Mouse (Mus musculus): ENCODE results near the gene Plch2. TPM values are rescaled to one million over a fixed set of nuclear protein-coding genes. Genes with fewer than 3 reads are reported as not detected.

Gene Plch2
- total and polyA plus RNA-seq, 3 experiments: 0.85 to 1.1 TPM; not detected in 1

DNA sequence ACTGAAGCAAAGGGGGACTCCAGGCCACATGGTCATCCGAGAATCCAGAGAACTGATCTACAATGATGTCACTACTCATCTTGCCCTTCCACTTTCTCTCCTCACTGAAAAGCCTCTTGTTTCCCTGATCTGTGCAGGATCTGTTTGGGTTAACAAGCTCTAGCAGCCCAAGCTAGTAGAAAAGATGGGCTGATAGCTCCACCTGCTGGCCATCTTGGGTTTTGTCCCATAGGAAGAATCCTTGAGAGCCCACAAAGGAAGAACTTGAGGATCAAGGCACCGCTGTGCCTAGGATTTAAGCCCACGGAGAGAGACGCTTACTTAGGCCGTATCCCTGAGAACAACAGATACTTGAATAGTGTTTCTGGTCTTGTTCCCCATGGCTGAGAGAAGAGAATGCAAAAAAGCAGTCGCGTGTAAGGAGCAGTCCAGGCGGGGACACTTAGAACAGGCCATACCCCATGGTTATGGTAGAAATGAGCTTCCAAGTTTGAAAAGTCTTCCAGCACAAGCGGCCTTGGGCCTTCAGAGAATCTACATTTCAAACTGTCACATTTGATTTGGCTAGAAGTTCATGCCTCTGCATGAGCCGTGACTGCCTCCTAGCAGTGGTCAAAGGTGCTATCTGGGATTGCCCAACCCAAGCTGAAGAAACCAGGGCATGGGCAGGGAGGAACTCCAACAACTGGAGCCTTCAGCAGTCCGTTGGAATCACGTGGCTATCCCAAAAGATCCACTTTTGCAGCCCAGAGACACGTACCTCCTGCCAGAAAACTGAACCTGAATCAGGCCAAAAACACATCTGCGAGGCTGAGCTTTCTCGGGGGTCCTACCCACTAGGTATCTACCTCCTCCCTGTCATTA is 9.6 kb upstream of the Plch2 start (continued):
- no peak for TF ChIP-seq TCF12 (IDR thresholded peaks at IDR 0.05; ENCODE audit: low read depth, low read length)
- no peak for TF ChIP-seq POLR2AphosphoS2 (IDR thresholded peaks at IDR 0.05; ENCODE audit: low read length)
- no peak for TF ChIP-seq NELFE (IDR thresholded peaks at IDR 0.05; ENCODE audit: low read depth, low read length)
- no peak for TF ChIP-seq POLR2AphosphoS5 (IDR thresholded peaks at IDR 0.05; ENCODE audit: borderline replicate concordance, low read depth, low read length)
- TF ChIP-seq ZC3H11A (IDR thresholded peaks at IDR 0.05; ENCODE audit: low read depth, low read length): peak; percentile 88
- no peak for TF ChIP-seq ZKSCAN1 (IDR thresholded peaks at IDR 0.05; ENCODE audit: low read depth, low read length)
- no peak for TF ChIP-seq KAT2A (conservative IDR thresholded peaks at IDR 0.05; ENCODE audit: low read depth, low read length)
- TF ChIP-seq GABPA (IDR thresholded peaks at IDR 0.05; ENCODE audit: low read depth, low read length): no peak
- no peak for TF ChIP-seq MAFK (IDR thresholded peaks at IDR 0.05; ENCODE audit: borderline replicate concordance, low read depth, low read length)

DNA sequence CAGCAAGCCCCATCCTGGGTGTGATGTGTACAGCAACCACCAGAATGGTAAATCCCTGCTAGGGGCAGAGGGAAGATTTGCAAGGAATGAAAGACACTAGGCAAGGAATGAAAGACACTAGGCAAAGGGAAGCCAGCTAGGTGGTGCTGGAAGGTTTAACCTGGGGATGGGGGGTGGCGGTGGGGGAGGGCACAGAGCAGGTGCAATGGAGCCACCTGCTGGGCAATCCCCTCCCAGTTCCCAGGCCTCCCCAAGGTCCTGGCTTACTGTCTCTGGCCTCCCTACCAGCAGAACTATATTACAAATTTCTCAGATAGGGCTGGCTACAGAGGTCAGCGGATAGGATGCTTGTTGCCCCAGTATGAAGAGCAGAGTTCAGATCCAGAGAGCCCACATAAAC is 7.9 kb upstream of the Plch2 start:
- peaks cover 0 to 3% of the 10 kb centered on the region in 2 experiments; a peak in 1 of 4 replicates for H3K27me3 ChIP-seq (ENCODE audit: control insufficient read depth in 1 of 2, insufficient read depth in 2 of 2, low read length in 2 of 2)
- no peaks in the 10 kb centered on the region for H3K9me3 ChIP-seq (replicated peaks; ENCODE audit: insufficient read depth, low read length)
- peaks cover 0 to 8% of the 10 kb centered on the region in 2 experiments; a peak in 1 of 4 replicates for H3K4me1 ChIP-seq (ENCODE audit: control insufficient read depth in 1 of 2, insufficient read depth in 2 of 2, low read length in 2 of 2)
- TF ChIP-seq SMC3 (IDR thresholded peaks at IDR 0.05; ENCODE audit: low read depth, low read length) (peak; percentile 52), CTCF (IDR thresholded peaks at IDR 0.05 in 2 of 3, conservative IDR thresholded peaks at IDR 0.05 in 1 of 3; ENCODE audit: control insufficient read depth in 1 of 3, insufficient read depth in 1 of 3, low read depth in 2 of 3, low read length in 3 of 3, poor library complexity in 1 of 3, severe bottlenecking in 1 of 3) (peak in 2 of 3 experiments; percentile 34 to 39; a peak in 3 of 6 replicates), ZMIZ1 (IDR thresholded peaks at IDR 0.05; ENCODE audit: low read depth, low read length) (no peak), ZC3H11A (IDR thresholded peaks at IDR 0.05; ENCODE audit: low read depth, low read length) (peak; percentile 21; the same call in 1 of the 2 replicates), MAZ (IDR thresholded peaks at IDR 0.05; ENCODE audit: low read depth, low read length) (no peak), RAD21 (IDR thresholded peaks at IDR 0.05; ENCODE audit: low read depth, low read length) (peak; percentile 11)
- no peak overlapping the region for H3K9ac ChIP-seq (ENCODE audit: control insufficient read depth, low read depth, low read length, poor library complexity, severe bottlenecking)
- no peak for DNase-seq (ENCODE audit: low read depth, low spot score)
- H3K79me2 ChIP-seq (ENCODE audit: control insufficient read depth, insufficient read depth, low read length, poor library complexity): peaks cover 9% of the 10 kb centered on the region
- H3K4me3 ChIP-seq (ENCODE audit: control insufficient read depth in 1 of 2, insufficient read depth in 1 of 2, low read depth in 2 of 2, low read length in 2 of 2): no peak overlapping the region
- no peak overlapping the region for H3K27ac ChIP-seq (ENCODE audit: control insufficient read depth, low read depth, low read length)
- H3K36me3 ChIP-seq (ENCODE audit: control insufficient read depth in 1 of 2, insufficient read depth in 2 of 2, low read length in 2 of 2): peaks cover 0 to 5% of the 10 kb centered on the region in 2 experiments; a peak in 2 of 4 replicates

DNA sequence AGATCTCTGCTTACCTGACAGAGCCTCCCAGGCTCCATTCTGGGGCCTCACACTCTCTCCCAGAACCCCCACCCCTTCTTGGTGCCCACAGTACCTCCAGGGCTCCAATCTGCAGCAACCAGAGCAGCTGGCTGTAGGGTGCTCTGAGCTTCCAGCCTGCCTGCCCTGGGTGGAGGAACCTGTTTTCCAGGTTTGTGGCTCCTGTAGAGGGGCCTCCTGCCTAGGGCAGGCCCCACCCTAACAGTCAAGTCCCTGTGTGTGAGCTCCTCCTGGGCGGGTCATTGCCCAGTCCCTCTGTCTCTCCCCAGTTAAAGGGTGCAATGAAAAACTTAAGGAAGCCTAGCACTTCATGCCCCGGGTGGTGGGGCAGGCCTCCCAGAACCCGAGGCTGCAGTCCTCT is 7.3 kb upstream of the Plch2 start:
- Histone ChIP-seq H3K9me3 (replicated peaks; ENCODE audit: insufficient read depth, low read length) (no peaks in the 10 kb centered on the region), H3K27ac (ENCODE audit: control insufficient read depth, low read depth, low read length) (no peak overlapping the region), H3K4me1 (ENCODE audit: control insufficient read depth in 1 of 2, insufficient read depth in 2 of 2, low read length in 2 of 2) (peaks cover 0 to 8% of the 10 kb centered on the region in 2 experiments; a peak in 1 of 4 replicates), H3K36me3 (ENCODE audit: control insufficient read depth in 1 of 2, insufficient read depth in 2 of 2, low read length in 2 of 2) (peaks cover 0 to 5% of the 10 kb centered on the region in 2 experiments; a peak in 2 of 4 replicates), H3K9ac (ENCODE audit: control insufficient read depth, low read depth, low read length, poor library complexity, severe bottlenecking) (no peak overlapping the region), H3K27me3 (ENCODE audit: control insufficient read depth in 1 of 2, insufficient read depth in 2 of 2, low read length in 2 of 2) (peaks cover 0 to 3% of the 10 kb centered on the region in 2 experiments; a peak in 1 of 4 replicates), H3K79me2 (ENCODE audit: control insufficient read depth, insufficient read depth, low read length, poor library complexity) (peaks cover 9% of the 10 kb centered on the region), H3K4me3 (ENCODE audit: control insufficient read depth in 1 of 2, insufficient read depth in 1 of 2, low read depth in 2 of 2, low read length in 2 of 2) (no peak overlapping the region)
- DNase-seq (ENCODE audit: low read depth, low spot score): no peak
- no peak for TF ChIP-seq CHD2 (IDR thresholded peaks at IDR 0.05; ENCODE audit: low read length)
- TF ChIP-seq NRF1 (IDR thresholded peaks at IDR 0.05; ENCODE audit: insufficient read depth, low read depth, low read length, poor library complexity, severe bottlenecking): no peak
- no peak for TF ChIP-seq USF1 (IDR thresholded peaks at IDR 0.05; ENCODE audit: low read depth, low read length)
- TF ChIP-seq ELF1 (IDR thresholded peaks at IDR 0.05; ENCODE audit: low read depth, low read length): no peak
- TF ChIP-seq ZC3H11A (IDR thresholded peaks at IDR 0.05; ENCODE audit: low read depth, low read length): no peak
- TF ChIP-seq ZNF384 (IDR thresholded peaks at IDR 0.05; ENCODE audit: low read depth, low read length): no peak
- TF ChIP-seq MEF2A (IDR thresholded peaks at IDR 0.05; ENCODE audit: extremely low read depth, insufficient replicate concordance, low read depth, low read length, poor library complexity, severe bottlenecking): no peak
- TF ChIP-seq EP300 (IDR thresholded peaks at IDR 0.05; ENCODE audit: low read depth in 1 of 2, low read length in 2 of 2): no peak
- TF ChIP-seq NELFE (IDR thresholded peaks at IDR 0.05; ENCODE audit: low read depth, low read length): no peak
- no peak for TF ChIP-seq ETS1 (IDR thresholded peaks at IDR 0.05; ENCODE audit: low read depth, low read length)
- no peak for TF ChIP-seq KAT2A (conservative IDR thresholded peaks at IDR 0.05; ENCODE audit: low read depth, low read length)
- TF ChIP-seq E2F4 (IDR thresholded peaks at IDR 0.05; ENCODE audit: borderline replicate concordance, low read depth, low read length): no peak
- TF ChIP-seq TCF12 (IDR thresholded peaks at IDR 0.05; ENCODE audit: low read depth, low read length): no peak
- no peak for TF ChIP-seq SMC3 (IDR thresholded peaks at IDR 0.05; ENCODE audit: low read depth, low read length)
- TF ChIP-seq GABPA (IDR thresholded peaks at IDR 0.05; ENCODE audit: low read depth, low read length): no peak
- TF ChIP-seq MAX (IDR thresholded peaks at IDR 0.05; ENCODE audit: low read length): no peak
- TF ChIP-seq CHD1 (IDR thresholded peaks at IDR 0.05; ENCODE audit: low read depth, low read length): no peak
- TF ChIP-seq MYB (IDR thresholded peaks at IDR 0.05; ENCODE audit: low read depth, low read length): no peak
- TF ChIP-seq ZMIZ1 (IDR thresholded peaks at IDR 0.05; ENCODE audit: low read depth, low read length): no peak
